Mouse (Mus musculus) heart, postnatal 14 days (tissue): ENCODE data around the gene Mei1. TPM values are rescaled to one million over a fixed set of nuclear protein-coding genes. Genes with fewer than 3 reads are reported as not detected.

Experiments used
- DNase-seq, 2 experiments: peaks; one replicate each; pipeline ENCODE4 v3.0.0; 2021 to 2022
- intact Hi-C: fragments of 180-260 bp; cut with DNase I; formaldehyde crosslinking; loops from one replicate; pipeline ENCODE4 v1.15.1; 2025
- total RNA-seq, 2 experiments: library from RNA; stranded (reverse); gene quantifications; 2 replicates each; pipeline ENCODE4 v1.2.3; 2021

The Mei1 gene
- total RNA-seq, 2 experiments from 2014 or later = not detected

DNA sequence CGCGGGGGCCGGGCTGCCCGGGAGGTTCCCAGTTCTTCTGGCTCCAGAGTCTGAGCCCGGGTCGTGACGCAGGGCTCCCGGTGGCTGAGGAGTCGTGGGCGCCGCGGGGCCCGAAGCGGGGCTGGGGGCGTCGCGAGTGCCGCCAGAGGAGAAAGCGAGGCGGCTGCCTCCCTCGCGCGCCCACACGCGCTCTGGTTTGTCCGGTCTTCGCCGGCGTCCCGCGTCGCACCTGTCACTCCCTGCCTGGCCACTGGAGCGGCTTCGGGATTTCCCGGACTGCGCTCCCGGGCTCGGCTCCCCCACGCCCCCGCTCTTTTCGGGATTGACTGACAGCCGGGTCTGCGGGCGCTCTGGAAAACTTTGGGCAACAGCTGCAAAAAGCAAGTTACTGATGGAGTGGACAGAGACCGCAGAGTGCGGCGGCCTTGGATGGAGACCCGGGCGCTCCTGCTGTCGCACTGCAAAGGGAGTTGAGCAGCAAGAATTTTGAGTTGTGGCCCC is 77.9 kb downstream of the Mei1 start:
- peak; percentile 61 to 62 for DNase-seq
- intact Hi-C loops = no loop called here

DNA sequence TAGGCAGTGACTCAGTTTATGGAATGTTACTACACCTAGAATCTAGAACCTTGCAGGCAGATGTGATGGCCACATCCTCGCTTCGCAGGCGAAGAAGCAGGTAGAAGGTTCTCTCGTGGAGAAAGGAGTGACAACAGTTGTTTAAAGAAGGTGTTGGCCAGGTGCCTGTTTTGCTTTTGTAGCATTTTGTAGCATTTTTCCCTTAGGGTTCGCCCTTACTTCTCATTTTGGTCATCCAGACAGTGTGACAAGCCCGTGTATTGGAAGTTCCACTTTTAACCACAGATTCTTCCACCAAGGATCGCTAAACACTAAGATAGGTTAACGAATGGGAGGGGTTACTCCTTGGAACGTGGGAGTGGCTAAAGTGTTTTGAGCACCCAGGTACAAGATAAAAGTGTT is 78.7 kb downstream of the Mei1 start:
- no peak for DNase-seq
- intact Hi-C loops = no loop called here

DNA sequence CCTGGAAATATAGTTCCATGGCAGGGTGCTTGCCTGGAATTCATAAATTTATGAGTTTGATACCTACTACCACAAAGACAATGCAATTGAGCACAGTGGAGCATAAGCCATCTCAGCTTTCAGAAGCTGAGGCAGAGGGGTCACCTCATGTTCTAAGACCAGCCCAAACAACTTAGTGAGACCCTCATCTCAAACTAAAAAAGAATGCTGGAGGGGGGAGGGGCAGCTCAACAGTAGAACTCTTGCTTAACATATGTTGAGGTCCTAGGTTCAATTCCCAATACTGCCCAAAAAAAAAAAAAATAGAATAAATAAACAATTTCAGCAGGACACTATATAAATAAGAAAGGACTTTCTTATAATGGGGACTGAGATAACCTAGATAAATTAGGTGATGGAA is 80.2 kb downstream of the Mei1 start:
- no peak for DNase-seq
- intact Hi-C loops = no loop called here

DNA sequence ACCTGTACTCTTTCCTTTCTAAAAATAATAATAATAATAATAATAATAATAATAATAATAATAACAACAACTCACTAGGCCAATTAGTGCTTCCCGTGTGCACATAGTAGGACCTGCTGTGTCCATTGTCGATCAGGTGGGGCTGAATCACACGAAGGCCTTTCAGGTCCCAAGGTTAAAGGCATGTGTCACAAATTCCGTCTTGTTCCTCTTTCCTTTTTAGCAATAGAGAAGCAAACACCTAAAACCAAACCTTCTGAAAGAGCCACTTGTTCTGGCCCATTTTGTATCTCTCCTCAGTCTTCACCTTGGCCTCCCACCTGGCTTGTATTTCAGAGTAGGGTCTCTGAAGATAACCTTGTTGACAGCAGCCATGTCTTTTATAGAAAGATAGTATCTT is 81.4 kb downstream of the Mei1 start:
- intact Hi-C loops = no loop called here

DNA sequence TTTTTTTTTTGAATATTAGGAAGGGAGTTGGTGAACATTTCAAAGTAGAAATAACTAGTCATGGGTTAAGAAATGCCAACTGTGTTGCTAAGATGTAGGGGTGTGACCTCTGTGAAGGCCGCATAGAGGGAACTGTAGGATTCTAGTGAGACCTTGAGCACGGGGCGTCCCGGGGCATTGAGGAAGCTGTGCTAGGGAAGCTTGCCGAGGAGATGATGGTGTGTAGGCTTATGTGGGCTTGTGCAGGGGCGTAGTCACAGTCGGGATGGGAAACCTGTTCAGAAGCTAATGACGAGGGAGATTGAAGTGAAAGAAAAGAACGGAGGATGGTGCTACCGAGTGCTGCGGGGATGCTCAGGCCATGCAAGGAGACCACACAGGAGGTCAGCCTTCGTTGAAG is 82.2 kb downstream of the Mei1 start:
- intact Hi-C loops = no loop called here
- DNase-seq = no peak

More for the DNA sequence above, 81.4 kb downstream of the Mei1 start:
- no peak for DNase-seq

DNA sequence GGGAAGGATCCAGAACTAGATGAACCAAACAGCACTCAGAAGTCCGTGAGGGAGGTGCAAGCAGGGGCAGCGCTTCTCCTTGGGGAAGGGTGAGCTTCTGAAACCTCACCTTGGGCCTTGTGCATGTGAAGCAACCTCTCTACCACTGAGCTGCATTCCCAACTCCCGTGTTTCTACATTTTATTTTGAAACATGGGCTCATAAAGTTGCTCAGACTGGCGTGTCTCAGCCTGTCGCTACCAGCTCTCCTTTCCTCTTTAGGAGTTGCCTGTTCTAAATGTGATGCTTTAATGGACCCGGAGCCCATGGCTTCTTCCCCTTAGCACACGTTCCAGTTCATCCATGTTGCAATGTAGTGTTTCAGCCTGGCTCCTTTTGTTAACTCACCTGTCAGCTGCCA is 82.6 kb downstream of the Mei1 start:
- intact Hi-C loops = no loop called here
- no peak for DNase-seq

DNA sequence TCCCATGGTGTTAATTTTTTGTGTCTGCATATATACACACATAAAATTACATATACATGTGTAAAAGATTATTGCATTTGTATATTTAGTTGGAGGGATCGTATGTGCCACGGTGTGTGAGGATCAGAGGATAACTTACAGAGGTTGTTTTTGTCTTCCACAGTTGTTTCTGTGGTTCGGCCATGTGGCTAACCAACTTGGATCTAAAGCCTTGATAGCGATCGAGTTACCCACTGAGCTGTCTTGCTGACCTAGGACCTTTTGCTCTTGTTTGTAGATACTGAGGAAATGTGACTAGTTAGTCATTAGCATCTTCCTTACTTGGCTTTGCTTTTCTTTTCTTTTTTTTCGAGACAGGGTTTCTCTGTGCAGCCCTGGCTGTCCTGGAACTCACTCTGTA is 86.5 kb downstream of the Mei1 start:
- no peak for DNase-seq
- intact Hi-C loops = no loop called here

DNA sequence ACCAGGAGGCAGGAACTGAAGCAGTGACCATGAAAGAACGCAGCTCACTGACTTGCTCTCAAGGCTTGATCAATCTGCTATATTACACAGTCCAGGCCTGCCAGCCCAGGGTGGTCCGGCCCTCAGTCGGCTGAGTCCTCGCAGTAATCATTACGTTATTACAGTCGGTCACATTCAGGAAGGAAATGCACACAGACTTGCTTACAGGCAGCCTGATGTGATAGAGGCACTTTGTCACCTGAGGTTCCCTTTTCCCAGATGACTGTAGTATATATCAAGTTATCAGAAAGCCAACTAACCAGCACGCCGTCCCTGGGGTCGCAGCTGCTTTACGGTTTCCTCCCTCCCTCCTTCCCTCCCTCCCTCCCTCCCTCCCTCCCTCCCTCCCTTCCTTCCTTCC is 87.1 kb downstream of the Mei1 start:
- DNase-seq = no peak
- intact Hi-C loops = no loop called here

DNA sequence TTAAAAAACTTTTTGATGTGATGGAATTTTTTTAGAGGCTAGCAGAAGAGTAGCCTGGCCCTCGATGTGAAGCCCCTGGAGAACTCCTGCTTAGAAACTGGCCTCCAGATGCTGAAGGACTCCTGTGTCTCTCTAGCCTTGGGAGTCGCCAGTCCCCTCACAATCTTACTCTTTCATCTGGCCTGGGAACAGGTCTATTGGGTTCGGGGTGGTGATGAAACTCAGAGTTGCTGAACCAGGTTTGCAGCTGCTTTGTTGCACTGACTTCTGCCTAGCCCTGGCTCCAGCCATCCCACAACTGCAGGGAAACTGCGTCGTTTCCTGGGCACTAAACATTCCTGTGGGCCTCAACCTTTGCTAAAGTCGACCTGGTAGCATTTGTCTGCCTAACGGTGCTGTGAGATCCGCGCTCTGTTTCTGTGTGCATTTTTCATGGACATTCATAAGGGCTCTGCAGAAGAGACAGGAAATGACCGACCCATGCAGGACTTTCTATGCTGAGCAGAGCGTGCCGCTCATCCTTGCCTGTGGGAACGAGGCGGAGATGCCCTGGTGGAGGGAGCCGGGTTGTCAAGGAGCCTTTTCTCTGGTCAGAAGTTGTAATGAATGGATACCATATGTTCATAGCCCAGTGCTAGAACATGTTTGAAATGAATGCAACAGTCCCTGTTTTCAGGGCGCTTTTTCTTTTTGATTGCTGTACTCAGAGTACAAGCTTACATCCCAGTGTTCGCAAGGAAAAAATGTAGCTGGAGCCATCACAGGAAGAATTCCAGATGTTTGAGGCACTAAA is 88.6 kb downstream of the Mei1 start:
- intact Hi-C loops = no loop called here
- no peak for DNase-seq

DNA sequence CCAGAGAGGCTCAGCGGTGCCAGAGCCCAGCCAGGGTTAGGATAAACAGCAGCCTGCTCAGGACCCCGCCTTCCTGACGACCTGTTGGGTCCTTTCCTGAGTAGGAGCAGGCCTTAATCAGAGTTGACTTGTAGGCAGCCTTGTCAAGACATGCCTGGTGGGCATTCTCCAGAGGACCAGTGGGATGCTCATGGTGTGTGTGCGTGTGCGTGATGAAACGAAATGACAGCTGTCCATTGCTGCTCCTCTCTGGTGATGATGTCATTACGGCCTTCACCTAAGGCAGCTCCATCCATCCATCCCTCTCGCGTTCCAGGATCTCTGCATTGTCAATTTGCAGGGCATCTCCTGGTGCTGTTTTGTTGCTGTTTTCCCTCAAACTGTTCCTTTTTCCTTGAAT is 89.7 kb downstream of the Mei1 start:
- DNase-seq = no peak
- intact Hi-C loops = no loop called here

DNA sequence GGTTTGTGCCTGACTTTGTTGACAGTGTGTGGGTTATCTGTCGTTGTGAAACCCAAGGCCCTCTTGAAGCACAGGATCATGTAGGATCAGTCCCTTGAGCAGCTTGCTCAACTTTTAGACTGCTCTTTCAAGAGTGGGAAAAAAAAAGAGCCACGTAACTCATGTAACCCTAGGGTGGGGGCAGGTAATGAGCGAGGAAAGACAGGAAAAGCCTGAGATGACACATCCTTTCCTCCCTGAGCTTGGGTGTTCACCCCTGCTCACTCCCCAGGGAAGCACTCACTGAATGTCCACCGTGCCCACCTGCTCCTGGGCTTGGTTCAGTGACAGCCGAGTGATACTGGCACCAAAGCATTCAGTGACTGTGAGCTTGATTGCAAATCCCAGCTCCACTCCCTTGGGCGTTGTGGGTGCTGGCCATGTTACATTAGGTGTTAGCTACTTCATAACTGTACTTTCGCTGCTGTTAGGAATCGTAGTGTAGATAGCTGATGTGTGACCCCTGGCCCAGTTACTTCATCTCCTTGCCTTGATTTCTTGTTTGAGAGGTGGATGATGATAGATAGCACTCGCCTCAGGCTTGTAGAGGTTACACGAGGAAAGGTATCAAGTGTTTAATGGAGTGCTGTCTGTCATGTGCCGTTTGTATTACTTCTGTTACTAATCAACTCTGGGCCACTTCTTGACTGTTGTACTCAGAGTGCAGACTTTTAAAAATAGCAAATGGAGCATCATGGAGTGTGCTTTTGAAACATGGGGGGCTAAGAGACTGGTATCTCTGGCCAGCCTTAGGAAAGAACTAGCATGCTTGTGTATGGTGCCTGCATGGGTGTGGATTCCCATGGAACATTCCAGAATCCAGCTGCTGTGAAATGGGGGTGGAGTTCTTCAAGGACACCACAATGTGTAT is 91.2 kb downstream of the Mei1 start:
- DNase-seq = no peak
- intact Hi-C loops = no loop called here

DNA sequence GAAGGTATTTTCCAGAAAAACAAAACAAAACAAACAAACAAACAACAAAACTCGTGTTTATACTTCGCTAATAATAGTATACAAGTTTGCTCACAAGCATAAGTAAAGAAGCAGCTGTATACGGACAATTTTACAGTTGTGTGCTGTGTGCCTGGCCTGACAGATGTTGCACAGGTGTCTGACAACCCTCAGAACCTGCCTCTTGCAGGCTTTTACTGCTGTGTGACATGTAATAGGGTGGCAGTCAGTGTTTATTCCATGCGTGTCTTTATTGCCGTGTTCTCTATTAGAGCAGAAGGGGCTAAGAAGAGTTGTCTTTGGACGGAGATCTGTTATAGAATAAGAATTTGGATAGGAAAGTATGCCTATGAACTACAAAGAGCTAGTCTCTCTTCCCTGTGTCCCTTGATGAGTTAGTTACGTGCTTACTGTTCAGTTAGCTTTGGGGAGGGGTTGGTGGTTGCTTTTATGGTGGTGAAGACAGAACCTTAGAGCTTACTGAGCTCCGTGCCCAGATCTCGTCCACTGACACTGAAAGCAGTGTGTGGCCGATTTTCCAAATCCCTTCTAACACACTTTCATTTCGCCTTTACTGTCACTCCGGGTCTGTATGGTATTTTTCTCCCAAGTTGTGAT is 92.3 kb downstream of the Mei1 start:
- intact Hi-C loops = no loop called here
- DNase-seq = no peak

DNA sequence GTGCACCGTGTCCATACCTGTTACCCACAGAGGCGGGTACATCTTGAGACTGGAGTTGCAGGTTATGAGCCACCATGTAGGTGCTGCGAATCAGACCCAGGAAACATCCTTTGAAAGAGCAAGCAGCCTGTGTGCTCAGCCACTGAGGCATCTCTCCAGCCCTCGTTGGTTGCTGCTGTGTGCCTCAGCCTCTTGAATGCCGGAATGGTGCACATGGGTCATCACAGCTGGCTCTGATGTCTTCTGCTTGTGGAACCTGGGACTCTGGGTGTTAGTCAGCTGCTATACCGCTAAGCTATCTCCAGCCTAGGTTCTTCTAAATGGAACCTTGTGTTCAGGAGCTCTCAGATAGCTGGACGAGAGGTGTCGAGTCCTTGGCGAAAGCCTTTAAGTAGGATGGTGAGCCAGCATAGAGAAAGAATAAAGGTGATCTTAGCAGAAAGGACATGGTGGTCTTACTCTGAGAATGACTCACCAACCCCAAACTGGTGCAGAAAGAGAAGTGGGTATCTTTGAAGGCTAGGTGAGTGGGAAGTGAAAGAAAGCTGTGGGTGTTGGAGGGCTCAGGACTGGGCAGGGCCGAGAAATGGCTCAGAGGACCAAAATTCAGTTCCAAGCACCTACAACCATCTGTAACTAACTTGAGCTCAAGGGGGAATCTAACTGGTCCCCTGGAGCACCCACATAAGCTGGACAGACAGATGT is 93.7 kb downstream of the Mei1 start:
- intact Hi-C loops = loop anchor here (2.0 kb wide), 2 partner anchors 25 to 99 kb away; no protein-coding TSS in a partner anchor
- DNase-seq = no peak

DNA sequence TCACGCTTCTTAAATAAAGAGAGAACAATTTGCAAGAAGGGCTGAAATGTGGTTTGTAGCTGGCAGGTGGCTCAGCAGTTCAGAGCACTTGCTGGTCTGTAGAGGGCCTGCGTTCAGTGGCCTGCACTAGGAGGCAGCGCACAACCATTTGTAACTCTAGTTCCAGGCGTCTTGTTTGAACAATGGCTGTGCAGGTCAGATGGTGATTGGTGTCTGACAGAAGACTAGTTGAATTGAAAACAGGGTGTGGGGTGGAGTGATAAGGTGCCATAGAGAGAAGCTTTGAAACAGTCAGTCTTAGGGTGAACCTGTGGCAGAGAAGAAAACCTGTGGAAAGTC is 94.2 kb downstream of the Mei1 start:
- DNase-seq = no peak
- intact Hi-C loops = loop anchor here (2.0 kb wide), 2 partner anchors 25 to 99 kb away; no protein-coding TSS in a partner anchor

DNA sequence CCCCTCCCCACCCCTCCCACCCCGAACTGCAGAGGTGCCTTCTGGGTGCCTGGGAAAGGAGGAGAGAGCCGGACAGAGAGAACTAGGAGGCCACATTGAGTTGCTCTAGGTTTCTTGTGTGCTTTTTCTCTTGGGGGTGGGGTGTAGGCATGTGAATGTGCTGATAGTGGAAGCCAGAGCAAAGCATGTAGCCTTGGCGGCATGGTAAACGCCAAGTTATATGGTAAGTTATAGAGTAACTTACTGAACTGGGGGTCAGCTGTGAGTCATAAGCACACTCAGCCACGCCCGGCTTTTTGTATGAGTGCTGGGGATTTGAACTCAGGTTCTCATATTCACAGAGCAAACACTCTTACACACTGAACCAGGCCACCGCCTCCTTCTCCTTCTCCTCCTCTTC is 94.7 kb downstream of the Mei1 start:
- intact Hi-C loops = loop anchor here (2.0 kb wide), 2 partner anchors 26 to 100 kb away; no protein-coding TSS in a partner anchor
- DNase-seq = no peak

DNA sequence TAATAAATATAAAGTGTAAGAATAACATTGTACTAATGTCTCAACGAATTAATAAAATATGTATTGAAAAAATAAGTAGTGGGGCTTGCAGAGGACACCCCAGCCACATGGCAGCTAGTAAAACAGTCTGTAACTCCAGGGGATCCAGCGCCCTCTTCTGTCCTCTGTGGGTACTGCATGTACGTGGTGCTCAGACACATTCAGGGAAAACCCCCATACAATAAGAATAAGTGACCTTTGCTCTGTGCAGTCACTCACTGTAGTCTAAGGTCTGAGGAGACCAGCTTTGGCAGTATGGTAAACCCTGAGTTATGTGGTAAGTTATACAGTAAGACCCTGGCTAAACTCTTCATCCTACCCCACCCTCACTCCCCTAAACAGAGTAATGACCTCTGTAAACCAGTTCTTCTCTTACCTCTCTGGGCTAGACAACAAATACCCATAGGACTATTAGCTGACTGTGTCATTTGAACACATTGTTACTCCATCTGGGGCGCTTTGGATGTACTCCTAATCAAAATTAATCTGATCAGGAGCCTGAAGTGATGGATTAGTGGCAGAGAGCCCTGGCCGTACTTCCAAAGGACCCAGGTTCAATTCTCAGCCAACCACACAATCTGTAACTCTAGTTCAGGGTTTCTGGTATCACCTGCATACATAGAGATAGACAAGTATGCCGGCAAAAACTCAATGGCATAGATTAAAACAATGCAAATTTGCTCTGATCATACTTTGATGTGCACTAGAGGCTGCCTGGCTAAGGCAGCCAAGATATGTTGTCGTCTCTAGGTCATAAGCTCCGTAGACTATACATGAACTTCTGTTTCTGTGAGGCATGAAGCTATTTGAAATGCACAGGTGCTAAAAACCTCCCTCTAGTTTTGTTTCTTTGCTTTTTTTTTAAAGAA is 95.8 kb downstream of the Mei1 start:
- intact Hi-C loops = loop anchor here (2.0 kb wide), 2 partner anchors 27 to 101 kb away; no protein-coding TSS in a partner anchor
- peak; percentile 80 to 88 for DNase-seq

DNA sequence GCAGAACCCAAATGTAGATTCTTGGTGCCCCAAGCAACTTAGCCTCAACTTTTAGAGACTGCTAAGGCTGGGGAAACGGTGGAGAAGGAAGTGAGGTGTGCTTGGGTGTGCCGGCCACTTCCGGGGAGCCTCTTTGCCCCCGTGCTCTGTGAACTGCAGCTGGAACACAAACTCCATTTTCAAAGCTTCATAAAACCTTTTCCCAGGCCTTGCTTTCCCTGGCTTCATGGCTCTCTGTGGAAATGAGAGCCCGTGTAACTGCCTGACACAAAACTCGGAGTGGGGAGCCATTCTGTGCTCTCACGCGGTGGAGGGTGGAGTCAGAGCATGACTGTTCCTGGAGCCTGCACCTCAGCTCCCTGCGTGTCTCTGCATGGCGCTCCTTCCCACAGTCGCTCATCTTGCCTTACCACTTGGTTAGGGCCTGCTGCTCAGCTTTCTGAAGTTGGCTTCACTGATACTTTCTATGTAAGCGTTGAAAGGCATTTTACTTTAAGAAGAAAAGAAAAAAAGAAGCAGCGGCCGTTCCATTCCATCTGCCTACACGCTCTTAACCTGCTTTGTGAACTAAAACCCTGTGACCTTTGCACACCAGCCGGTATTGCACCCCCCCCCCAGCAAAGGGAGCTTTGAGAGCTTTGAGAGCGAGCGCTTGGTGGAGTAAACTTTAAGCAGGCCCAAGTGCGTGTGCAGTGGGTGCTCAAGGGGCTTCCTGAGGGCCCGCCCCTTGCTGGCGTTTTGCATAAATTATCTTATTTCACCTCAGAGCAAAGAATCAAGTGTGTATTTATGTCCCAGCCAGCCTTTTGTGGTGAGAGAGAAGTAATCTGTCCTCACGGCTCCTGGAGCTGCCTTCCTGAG is 96.7 kb downstream of the Mei1 start:
- DNase-seq = no peak
- intact Hi-C loops = no loop called here
